Mouse (Mus musculus): Measurements from ENCODE around the gene Olfr282.

DNA sequence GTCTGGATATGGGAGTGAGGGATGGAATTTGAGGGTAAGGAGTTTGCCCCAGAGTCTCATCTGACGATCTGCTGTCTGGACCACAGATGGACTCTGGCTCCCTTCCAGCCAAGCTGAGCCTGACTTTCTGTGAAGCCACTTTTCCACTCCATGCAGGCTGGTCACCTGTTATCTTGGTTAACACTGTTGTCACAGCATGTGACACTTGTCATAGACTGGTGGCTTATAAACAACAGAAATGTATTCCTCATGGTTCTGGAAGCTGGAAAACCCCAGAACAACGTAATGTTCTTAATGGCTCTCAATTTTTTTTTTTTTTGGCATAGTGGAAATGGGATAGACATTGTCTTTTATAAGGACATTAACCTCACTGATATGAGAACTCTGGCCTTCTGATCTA, 21.4 kb upstream of the Olfr282 start:
- TF ChIP-seq CTCF (IDR thresholded peaks at IDR 0.05; ENCODE audit: insufficient read depth, low read length), result no peak
- TF ChIP-seq POLR2A (IDR thresholded peaks at IDR 0.05; ENCODE audit: borderline replicate concordance, extremely low read depth, low read depth, low read length), result no peak
